Mouse (Mus musculus) brain, adult 2 months (tissue): ENCODE measurements around the gene Arhgef26.

Experiments used
- DNase-seq: peaks from one replicate; pipeline ENCODE4 v3.0.0; 2011; ENCODE audit warnings: low read depth, low spot score

The Arhgef26 gene

DNA sequence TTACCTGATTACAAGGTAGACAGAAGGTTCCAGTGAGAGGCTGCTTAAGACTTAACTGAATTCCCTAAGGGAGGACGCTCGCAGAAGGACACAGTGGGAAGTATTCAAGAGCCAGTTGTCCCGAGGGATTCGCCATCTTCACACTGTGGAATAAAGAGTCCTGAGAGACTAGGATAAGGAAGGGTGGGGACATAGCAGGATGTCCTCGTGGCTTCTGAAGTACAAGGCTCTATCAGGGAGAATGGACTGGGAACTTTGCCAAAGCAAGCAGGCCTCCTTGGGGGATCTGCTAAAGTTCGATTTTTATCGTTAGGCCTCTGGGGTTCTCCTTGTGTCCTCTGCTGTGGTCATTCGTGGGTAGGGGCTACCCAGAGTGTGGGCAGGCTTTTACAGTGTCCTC lies 109.0 kb downstream of the Arhgef26 start:
- no peak for DNase-seq

DNA sequence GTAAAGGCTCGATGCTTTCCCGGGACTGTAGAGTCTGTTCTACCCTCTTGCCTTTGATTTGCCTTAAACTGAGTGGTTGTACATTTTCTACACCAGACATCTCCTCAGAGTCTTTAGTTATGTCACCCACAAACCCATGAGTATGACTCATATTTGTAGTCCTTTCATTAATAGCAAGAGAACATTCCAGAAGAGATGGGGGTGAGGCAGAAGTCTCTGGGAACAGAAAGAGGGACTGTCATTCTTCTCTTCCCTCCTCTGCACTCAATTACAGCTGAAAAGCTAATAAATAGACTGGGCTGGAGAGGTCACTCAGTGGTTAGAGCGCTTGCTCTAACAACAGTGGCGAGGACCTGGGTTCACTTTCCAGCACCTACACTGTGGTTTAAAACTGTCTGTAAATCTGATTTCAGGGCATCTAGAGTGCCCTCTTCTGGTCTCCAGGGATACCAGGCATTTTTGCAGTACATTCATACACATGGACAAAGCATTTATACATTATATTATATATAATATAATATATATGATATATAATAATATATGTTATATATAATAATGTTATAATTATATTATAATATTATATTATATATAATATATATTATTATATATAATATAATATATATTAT lies 111.8 kb downstream of the Arhgef26 start:
- no peak for DNase-seq

DNA sequence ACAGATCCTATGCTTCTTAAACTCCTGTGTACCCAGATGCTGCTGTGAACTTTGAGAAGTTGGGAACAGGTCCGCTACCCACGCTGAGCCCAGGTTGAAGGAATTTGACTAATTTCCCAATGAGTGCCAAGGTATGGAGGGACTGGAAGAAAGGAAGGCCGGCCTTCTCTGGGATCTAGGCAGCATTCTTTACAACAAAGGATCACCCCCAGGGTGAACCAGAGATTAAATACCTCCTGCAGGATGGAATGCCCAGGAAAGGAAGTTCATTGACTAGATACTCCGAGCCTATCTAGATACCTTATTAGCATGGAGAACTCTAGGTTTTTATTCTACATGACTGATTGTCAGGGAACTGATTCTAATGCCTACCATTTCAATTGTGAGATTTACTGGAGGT lies 114.8 kb downstream of the Arhgef26 start:
- DNase-seq: no peak

DNA sequence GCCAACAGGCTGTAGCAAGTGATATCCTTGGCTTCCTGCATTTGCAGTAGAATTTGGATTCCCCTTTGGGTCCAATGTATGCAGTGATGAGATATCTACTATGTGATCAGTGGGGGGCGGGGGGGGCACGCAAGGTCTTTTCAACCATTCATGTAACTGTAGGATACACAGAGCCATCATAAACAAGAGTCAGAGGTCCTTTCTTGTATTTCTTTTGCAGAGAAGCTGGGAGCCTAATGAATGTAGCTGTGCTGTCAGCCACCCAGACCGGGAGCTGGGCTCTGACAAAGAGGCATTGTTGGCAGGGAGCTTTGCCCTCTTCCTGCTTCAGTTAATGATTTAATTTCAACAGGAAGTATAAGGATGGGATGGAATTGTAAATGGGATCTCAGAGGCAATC lies 116.0 kb downstream of the Arhgef26 start:
- peak; percentile 36 for DNase-seq

DNA sequence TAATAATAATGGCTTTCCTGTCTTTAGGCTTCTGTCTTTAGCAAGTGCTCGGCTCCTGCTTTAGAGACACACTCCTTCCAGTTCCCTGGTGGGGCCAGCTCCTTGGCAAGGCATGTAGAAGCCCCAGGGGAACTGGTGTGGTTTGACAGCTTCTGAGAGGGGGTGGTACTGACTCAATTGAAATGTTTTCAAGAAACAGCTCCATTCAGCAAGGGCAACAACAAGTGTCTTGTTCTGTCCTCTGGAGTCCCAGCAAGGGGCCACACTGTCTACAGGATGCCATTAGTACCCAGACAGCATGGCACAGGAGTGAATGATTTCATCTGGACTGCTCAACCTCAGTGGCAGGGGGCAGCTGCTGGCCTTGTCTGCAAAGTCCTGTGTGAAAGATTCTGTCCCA lies 117.7 kb downstream of the Arhgef26 start:
- peak; percentile 41 for DNase-seq

DNA sequence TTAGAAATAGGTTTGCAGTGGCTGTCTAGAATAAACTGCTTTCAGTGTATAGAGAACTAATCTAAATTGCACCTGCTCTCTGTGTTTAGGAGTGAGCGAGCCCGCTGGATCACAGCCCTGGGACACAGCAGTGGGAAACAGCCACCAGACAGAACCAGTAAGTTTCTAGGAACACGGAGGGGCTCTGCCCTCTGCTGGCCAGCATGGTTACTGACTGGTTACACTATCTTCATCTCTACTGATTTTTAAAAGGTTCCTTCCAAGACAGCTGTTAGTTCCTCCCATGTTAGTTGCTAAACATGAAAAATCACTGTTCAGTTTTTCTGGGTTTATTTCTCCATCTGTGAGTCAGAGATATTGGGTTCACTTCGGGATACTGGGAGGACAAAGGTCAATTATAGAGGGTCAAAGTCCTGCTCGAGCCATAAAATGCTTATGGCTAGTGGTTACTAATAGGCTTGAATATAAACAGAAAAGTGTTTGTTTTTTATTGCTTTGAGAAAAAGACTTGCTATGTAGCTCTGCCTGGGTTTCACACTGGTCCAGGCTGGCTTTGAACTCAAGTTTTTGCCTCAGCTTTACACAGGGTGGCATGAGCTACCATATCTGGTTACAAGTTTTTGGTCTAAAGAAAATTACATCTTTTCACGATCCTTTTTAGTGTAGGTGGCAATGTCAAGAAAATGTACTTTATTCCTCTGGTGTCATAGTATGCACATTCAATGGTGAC lies 120.3 kb downstream of the Arhgef26 start:
- peak; percentile 70 for DNase-seq

DNA sequence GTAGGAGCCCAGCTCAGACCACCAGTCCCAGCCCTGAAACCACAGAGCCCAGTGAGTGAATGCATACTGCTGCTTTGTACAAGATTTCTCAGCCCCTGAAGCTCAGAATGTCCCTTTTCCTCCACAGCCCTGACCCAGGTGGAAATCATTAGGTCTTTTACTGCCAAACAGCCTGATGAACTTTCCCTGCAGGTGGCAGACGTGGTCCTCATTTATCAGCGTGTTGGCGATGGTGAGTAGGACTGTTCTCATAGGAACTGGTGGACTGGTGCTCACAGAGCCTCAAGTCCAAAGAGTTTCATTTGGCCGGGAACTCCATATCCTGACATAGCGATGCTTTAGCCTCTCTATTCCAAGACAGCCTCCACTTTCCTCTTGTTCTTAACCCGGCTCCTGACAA lies 121.3 kb downstream of the Arhgef26 start:
- no peak for DNase-seq

DNA sequence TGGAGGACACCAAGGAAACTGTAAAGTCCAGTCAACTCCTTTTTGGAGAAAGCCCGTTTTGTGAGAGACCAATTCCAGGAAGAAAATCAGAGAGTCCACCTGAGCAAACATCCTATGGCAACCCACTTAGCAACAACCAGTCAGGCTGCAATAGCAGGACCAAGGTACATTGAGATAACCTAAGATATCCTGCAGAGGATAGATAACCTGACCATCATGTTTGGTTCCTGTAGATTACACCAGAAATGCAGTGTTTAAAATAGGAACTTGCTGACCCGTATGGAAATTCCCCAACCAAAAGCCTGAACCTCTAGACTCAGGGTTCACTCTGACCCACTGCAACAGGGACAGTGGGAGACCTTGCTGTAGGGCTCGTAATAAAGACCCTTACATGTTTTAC lies 126.1 kb downstream of the Arhgef26 start:
- no peak for DNase-seq

DNA sequence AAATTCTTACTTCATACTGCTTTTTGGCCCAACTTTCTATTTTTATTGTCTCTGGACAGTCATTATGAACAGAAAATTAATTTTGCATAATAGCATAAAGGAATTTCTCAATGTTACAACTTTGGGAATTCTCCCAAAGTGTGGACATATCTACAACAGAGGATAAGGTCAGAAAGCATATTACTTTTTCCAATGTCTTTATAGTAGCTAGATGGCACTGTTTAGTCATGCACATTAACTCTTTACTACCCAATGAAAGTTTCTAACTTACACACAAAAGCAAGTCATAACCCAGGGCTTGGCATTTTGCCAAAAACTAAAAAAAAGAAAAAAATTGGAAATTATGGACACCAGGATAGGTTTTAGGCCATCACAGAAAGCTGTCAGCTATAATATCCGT lies 132.0 kb downstream of the Arhgef26 start:
- DNase-seq: no peak

DNA sequence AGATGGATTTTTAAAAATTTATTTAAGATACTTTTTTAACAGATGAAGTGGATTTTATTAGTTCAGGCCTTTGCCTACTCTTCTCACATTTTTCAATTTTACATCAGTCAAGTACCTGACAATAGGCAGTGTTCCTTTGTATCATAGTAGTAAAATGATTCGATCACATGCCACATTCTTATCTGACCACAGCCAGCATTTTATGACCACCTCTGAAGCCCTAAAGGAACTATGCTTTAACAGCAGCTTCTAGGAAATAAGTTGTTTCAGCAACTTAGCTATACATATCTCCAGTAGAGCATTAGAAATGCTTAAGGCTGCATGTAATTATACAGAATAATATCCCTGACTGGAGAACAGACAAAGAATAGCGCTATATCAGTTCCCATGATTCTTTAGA lies 146.2 kb downstream of the Arhgef26 start:
- DNase-seq: no peak

DNA sequence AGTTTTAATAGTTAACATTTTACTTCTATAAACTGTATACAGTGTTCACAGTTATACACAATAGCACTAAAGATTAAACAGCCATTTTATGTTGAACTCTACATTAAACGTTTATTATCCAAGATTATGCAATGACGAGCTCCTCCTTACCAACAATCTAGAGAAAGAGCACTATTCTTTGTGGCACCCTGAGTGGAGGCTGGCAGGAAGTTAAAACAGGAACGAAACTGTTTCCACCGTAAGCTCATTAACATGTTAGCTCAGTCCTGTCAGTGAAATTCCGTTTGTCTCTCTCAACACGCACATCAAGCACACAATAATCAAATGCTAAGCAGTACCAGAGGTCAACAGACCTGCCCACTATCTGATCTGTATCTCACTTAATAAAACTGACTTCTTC lies 154.4 kb downstream of the Arhgef26 start:
- no peak for DNase-seq

DNA sequence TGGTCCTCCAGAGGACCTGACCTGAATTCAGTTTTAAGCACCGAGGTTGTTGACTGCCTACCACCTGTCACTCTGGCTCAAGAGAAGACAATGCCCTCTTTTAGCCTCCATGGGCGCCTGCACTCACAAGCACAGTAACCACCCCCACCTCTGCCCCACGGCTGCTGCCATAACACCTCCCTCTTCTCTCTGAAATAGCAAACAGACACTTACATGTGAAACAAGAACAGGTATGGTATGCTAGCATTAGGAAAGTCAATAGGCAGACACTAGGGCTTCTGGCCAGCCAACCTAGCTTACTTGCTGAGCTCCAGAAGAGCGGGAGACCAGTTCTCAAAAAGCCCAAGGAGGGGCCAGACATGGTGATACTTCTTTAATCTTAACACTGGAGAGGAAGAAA lies 161.2 kb downstream of the Arhgef26 start:
- DNase-seq: no peak

DNA sequence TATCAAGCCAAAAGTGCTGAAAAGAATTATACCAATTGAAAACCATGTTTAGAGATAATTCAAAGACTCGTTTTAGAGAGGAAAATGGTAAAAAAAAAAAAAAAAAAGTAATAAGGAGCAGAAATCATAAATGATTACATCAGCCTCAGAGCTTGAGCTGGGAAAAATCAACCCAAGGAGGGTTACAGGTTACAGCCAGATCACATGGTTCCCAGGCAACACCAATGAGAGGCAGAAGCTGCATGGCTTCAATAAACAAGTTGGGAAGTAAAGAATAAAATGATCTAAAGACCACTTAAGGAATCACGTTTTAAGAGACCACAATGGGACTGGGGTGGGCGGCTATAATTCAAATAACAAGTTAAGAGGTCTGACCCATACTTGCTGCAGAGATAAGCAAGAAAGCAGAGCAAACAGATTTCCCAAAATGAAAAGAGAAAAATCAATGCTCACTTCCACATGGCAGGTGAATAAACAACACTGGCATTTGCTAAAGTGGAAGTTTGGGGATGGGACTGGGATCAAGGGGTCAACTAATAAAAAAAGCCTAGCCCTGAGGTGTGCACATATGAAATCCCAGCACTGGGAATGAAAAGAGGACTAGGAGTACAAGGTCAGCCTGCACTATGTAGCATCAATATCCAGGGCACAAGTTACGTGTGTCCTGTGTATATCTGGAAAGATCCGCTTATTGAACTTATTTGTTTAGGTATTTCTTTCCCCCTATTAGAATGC lies 167.2 kb downstream of the Arhgef26 start:
- peak; percentile 5 for DNase-seq

DNA sequence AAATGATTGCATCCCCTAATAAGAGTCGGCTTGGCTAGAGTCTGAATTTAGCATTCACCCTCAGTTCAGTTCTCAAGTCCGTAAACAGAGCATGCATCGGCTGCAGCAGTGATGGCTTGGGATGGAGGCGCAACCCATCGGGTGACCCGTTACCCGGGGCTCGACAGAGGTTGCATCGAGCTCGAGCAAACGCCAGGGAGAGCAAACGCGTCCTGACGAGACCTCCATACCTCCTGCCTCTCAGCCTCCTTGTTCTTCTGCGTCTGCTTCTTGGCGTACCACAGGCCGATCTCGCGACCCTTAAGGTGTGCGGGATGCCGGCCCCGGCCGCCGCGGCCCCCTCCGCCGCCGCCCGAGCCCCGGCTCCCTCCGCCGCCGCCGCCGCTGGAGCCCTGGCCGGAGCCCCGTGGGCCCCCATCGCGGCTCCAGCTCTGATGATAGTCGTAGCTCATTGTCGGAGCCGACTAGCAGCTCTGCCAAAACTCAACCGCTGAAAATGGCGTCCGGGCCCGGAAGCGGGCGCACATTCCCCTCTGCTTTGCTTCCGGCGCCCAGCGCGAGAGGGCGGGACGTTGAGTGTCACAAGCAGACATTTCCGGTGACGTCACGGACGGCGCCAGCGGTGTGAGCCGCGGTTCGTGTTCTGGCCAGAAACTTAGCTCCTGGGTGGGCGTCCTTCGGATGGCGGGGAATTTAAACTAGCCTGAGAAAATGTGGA lies 168.5 kb downstream of the Arhgef26 start, which contains the start of gene Dhx36:
Gene Dhx36, minus strand, starts transcription at position 517 of the 718 bp plus-strand sequence.
- DNase-seq: peak; percentile 99

DNA sequence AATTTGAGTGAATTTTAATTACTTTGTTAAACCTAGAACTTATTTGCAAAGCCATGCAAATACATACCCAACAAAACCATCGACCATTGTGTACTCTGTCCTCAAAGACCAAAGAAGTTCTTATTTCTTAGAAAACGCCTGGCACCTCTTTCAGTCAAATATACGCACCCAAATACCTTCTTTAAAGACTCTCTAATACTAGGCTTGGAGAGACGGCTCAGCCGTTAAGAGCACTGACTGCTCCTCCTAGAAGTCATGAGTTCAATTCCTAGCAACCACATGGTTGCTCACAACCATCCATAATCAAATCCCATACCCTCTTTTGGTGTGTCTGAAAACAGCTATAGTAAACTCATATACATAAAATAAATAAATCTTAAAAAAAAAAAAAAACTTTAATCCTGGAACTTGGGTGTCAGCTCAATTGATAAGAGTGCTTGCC lies 169.1 kb downstream of the Arhgef26 start:
- DNase-seq: no peak
